Mouse (Mus musculus) heart, embryonic 16.5 days (tissue): ENCODE results near the gene Slc25a22. TPM values are rescaled to one million over a fixed set of nuclear protein-coding genes. Genes with fewer than 3 reads are reported as not detected.

Experiments used
- ATAC-seq: fragments of 200-750 bp; cut with Nextera tagmentation; replicated peaks from 2 replicates; pipeline ENCODE4 v1.8.0; 2017; ENCODE audit warnings: moderate number of reproducible peaks; ENCODE audit not compliant: insufficient read depth, low FRiP score; ENCODE audit errors: extremely low read depth
- H3K27ac ChIP-seq: fragments of 300-500 bp; sonication (generic); 2 replicates; pipeline ENCODE4 v1.5.1; 2014; ENCODE audit warnings: mild to moderate bottlenecking, low read length, control low read depth, moderate library complexity
- H3K27me3 ChIP-seq: fragments of 300-500 bp; sonication (generic); 2 replicates; pipeline ENCODE4 v1.6.1; 2014; ENCODE audit warnings: low read length, mixed read lengths; ENCODE audit not compliant: control insufficient read depth, insufficient read depth
- H3K36me3 ChIP-seq: fragments of 300-500 bp; sonication (generic); 2 replicates; pipeline ENCODE4 v1.6.1; 2014; ENCODE audit not compliant: control insufficient read depth, insufficient read depth
- H3K4me1 ChIP-seq: fragments of 300-500 bp; sonication (generic); 2 replicates; pipeline ENCODE4 v1.6.1; 2014; ENCODE audit warnings: low read length, mixed read lengths; ENCODE audit not compliant: control insufficient read depth, insufficient read depth
- H3K4me2 ChIP-seq: fragments of 300-500 bp; sonication (generic); 2 replicates; pipeline ENCODE4 v1.6.1; 2014; ENCODE audit warnings: low read depth, mild to moderate bottlenecking, control low read depth, low read length
- H3K4me3 ChIP-seq: fragments of 300-500 bp; sonication (generic); 2 replicates; pipeline ENCODE4 v1.5.1; 2014; ENCODE audit warnings: mild to moderate bottlenecking, control low read depth, low read length
- H3K9ac ChIP-seq: fragments of 300-500 bp; sonication (generic); 2 replicates; pipeline ENCODE4 v1.6.1; 2014; ENCODE audit warnings: low read length, control low read depth
- H3K9me3 ChIP-seq: fragments of 300-500 bp; sonication (generic); replicated peaks from 2 replicates; pipeline ENCODE4 v1.6.1; 2016; ENCODE audit warnings: low read length; ENCODE audit not compliant: control insufficient read depth
- WGBS: fragments of 180-500 bp; shearing (Covaris S2); extraction: QIAGEN DNeasy Blood & Tissue Kit; methylation state at CpG from one replicate; pipeline ENCODE4 v1.1.7; 2014; 5-methylcytosine and 5-hydroxymethylcytosine counted together
- polyA plus RNA-seq: library from polyadenylated mRNA; unstranded; fragments of >200 nt; fragmentation: Nextera tagmentation; extraction: Ambion mirVana; gene quantifications from 2 replicates; pipeline ENCODE4 v1.2.1, GENCODE M21; 2015

The Slc25a22 gene
- polyA plus RNA-seq, 1 experiment from 2014 or later: 19.7 TPM

DNA sequence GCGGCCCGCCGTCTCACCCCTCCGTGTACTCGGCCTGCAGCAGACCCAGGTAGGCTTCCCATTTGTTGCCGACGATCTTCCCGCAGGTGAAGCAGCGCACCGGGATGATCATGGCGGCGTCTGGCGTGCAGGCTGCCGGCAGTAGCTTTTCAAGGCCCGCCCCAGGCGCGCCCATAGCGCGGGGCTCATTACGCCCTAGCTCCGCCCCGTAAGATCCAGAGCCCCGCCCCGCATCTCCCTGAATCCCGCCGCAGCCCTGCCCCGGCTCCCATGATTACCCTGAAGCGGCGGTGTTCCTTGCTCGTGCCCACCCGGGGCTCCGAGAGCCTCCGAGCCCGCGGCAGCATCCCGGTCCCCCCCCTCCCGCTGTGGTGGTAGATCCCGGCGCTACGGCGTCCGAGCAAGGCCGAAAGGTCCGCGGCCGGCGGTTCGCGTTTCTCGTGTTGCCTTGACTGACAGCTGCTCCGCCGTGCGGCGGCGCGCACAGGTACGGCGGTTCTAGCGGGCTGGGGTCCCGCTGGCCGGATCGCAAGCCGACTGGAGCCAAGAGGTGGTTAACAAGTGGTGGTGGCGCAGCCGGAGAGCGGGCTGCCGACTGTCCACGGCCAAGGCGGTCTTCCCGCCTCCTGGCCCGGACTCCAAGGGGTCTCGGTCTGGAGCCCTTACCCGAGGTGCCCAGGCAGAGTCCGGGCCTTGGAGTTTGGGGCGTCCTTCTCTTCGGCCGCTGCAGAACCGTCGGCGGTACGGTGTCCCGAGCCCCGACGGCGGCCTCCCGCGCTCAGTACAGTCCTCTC, 37.5 kb upstream of the Slc25a22 start, which contains the start of the genes Polr2l and Tspan4:
Polr2l (minus strand) TSS at position 122 of the 794 bp plus-strand sequence.
Tspan4 (plus strand) TSS at position 230 of the 794 bp plus-strand sequence.
- Histone ChIP-seq H3K27me3 (no peaks in the 10 kb centered on the region), H3K36me3 (peaks cover 21% of the 10 kb centered on the region), H3K9ac (peak within 1 kb of the TSS; percentile 90), H3K4me2 (peak within 1 kb of the TSS; percentile 89), H3K4me1 (peaks cover 42% of the 10 kb centered on the region), H3K27ac (peak within 1 kb of the TSS; percentile 96), H3K9me3 (no peaks in the 10 kb centered on the region), H3K4me3 (peak within 1 kb of the TSS; percentile 70)
- ATAC-seq: peak; percentile 71
- WGBS: under 1% methylated on average over 82 of the region's 87 CpGs

DNA sequence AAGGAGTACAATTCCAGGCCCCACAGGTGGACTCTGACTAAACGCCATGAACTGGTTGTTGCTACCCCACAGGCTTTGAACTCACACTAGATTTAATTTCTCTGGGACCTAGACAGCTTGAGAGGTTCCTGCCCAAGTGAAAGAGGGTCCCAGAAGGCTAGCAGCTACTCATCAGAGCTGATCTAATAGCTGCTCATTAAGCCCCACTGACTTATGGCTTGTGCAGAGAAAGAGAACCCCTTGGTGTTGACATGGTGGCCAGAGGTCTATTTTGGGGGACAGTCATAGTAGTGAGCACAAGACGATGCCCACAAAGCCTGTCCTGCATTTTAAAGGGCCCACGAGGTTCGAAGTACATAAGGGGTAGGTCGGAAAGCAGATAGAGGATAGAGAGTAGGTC, 36.5 kb upstream of the Slc25a22 start:
- peak overlapping the region; percentile 90 for H3K9ac ChIP-seq
- no peak for ATAC-seq
- peak overlapping the region; percentile 70 for H3K4me3 ChIP-seq
- H3K4me1 ChIP-seq: peaks cover 52% of the 10 kb centered on the region
- peak overlapping the region; percentile 96; the same call in 1 of the 2 replicates for H3K27ac ChIP-seq
- H3K27me3 ChIP-seq: no peaks in the 10 kb centered on the region
- H3K4me2 ChIP-seq: peak overlapping the region; percentile 89
- peaks cover 27% of the 10 kb centered on the region for H3K36me3 ChIP-seq
- WGBS: 4% methylated on average over 5 of the region's 5 CpGs
- no peaks in the 10 kb centered on the region for H3K9me3 ChIP-seq

DNA sequence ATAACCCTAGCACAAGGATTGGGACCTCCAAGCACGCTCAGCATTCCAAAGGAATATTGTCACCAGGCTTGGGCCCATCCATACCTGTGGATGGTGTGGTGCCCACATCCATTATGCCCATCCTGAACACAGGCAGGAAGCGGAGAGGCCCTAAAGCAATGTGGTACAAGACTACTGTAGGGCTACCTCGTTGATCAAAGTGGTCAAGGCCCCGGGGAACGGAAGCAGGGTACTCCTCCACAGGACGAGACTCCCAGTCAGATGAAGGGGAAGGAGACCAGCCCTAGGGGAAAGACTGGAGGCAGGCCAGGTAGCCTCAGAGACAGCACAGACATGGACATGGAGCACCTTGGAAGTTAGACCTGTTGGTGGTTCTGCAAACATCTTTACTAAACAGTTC, 35.1 kb upstream of the Slc25a22 start:
- Histone ChIP-seq H3K27me3 (no peaks in the 10 kb centered on the region), H3K9ac (no peak overlapping the region), H3K9me3 (no peaks in the 10 kb centered on the region), H3K4me2 (no peak overlapping the region), H3K36me3 (peaks cover 27% of the 10 kb centered on the region), H3K4me3 (no peak overlapping the region), H3K4me1 (peaks cover 55% of the 10 kb centered on the region), H3K27ac (no peak overlapping the region)
- 80% methylated on average over 6 of the region's 6 CpGs for WGBS
- ATAC-seq: no peak

DNA sequence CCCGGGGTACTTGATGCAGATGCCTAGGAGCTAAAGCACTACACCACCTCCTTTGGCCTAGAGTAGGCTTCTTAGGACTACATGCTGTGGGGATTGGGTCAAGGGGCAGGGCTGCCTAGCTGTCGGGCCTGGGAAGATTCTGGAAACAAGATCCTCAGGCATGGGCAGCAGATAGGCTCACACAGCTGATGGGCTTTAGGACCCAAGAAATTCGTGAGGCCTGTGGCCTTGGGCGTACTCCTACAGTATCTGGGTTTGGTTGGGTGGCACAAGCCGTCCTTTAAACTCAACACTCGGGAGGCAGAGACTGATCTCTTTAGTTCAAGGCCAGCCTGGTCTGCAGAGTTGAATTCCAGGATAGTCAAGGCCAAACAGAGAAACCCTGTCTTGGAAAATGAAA, 34.5 kb upstream of the Slc25a22 start:
- H3K4me1 ChIP-seq: peaks cover 49% of the 10 kb centered on the region

DNA sequence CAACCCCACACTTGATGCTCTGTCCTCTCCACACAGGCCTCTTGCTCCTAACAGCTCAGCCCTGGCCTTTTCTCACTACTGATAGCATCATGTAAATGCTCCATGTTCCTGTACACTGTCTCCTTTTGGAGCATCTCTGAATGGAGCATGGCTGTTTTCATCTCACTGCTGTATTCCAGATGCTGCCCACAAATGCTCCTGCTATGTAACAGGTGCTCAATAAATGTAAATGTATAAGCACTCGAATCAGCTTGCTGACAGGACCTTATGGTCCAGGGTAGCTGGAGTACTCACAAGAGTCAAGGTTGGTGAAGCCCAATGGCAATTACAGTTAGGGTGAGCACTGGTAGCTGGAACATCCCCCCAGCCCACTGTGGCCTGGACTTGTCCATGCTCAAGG, 33.5 kb upstream of the Slc25a22 start:
- Histone ChIP-seq H3K27me3 (no peaks in the 10 kb centered on the region), H3K36me3 (peaks cover 27% of the 10 kb centered on the region), H3K9ac (no peak overlapping the region), H3K4me1 (peaks cover 48% of the 10 kb centered on the region), H3K9me3 (no peaks in the 10 kb centered on the region), H3K4me3 (no peak overlapping the region), H3K4me2 (no peak overlapping the region), H3K27ac (no peak overlapping the region)
- no peak for ATAC-seq
- 79% methylated on average over 1 of the region's 1 CpGs for WGBS

More for the DNA sequence above, 34.5 kb upstream of the Slc25a22 start:
- Histone ChIP-seq H3K27me3 (no peaks in the 10 kb centered on the region), H3K9ac (no peak overlapping the region), H3K4me3 (no peak overlapping the region), H3K27ac (no peak overlapping the region), H3K9me3 (no peaks in the 10 kb centered on the region), H3K4me2 (no peak overlapping the region), H3K36me3 (peaks cover 27% of the 10 kb centered on the region)
- no peak for ATAC-seq
- 75% methylated on average over 6 of the region's 6 CpGs for WGBS

DNA sequence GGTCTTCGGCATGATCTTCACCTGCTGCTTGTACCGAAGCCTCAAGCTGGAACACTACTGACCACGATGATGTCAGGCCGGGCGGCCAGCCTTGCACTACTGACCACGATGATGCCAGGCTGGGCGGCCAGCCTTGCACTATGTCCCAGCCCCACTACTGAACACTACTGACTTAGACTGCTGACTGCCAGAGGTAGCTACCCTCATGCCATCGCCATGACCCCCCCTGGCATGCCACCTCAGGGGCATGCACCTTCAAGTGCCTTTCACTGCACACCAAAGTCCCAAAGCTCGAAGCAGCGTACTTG, 32.9 kb upstream of the Slc25a22 start:
- H3K4me3 ChIP-seq: no peak overlapping the region
- no peak overlapping the region for H3K27ac ChIP-seq
- 93% methylated on average over 10 of the region's 10 CpGs for WGBS
- no peak for ATAC-seq
- H3K4me1 ChIP-seq: peaks cover 43% of the 10 kb centered on the region
- H3K9ac ChIP-seq: no peak overlapping the region
- H3K36me3 ChIP-seq: peaks cover 27% of the 10 kb centered on the region
- no peaks in the 10 kb centered on the region for H3K9me3 ChIP-seq
- no peaks in the 10 kb centered on the region for H3K27me3 ChIP-seq
- no peak overlapping the region for H3K4me2 ChIP-seq

DNA sequence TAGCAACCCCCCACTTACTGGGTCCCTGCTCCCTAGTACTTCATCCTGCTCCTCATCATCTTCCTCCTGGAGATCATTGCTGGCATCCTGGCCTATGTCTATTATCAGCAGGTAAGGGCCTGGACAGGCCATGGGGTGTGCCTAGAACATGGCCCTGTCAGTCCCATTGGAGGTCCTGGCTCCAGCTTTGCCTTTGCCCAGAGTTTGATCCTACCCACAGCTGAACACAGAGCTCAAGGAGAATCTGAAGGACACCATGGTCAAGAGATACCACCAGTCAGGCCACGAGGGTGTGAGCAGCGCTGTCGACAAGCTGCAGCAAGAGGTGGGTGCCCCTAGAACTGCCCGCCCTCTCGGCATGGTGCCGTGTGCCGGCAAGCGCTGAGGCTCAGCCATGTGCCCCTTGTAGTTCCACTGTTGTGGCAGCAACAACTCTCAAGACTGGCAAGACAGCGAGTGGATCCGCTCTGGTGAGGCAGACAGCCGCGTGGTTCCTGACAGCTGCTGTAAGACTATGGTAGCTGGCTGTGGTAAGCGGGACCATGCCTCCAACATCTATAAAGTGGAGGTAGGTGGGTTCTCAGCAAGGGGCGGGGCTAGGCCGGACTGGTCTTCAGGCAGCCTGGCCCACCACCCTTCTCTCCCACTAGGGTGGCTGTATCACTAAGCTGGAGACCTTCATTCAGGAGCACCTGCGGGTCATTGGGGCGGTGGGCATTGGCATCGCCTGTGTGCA, 32.4 kb upstream of the Slc25a22 start:
- 78% methylated on average over 18 of the region's 18 CpGs for WGBS
- H3K9ac ChIP-seq: no peak overlapping the region
- no peak overlapping the region for H3K4me3 ChIP-seq
- no peaks in the 10 kb centered on the region for H3K27me3 ChIP-seq
- no peak overlapping the region for H3K4me2 ChIP-seq
- peaks cover 27% of the 10 kb centered on the region for H3K36me3 ChIP-seq
- no peak overlapping the region for H3K27ac ChIP-seq
- ATAC-seq: no peak
- H3K4me1 ChIP-seq: peaks cover 46% of the 10 kb centered on the region
- no peaks in the 10 kb centered on the region for H3K9me3 ChIP-seq

DNA sequence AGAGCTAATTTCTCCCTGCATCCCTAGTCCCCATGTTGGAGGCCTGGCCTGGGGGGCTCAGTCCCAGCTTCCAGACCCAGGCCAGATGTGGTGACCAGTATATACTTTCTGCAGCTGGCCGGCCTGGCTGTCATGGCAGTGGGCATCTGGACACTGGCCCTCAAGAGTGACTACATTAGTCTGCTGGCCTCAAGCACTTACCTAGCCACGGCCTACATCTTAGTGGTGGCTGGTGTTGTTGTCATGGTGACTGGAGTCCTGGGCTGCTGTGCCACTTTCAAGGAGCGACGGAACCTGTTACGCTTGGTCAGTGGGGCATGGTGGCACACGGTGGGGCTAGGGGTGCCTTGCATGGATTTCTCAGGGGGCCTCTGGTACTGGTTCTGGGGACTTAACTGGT, 31.7 kb upstream of the Slc25a22 start:
- Histone ChIP-seq H3K27me3 (peaks cover 4% of the 10 kb centered on the region), H3K4me3 (peak overlapping the region; percentile 79), H3K4me1 (peaks cover 51% of the 10 kb centered on the region), H3K9ac (peak overlapping the region; percentile 88), H3K9me3 (no peaks in the 10 kb centered on the region), H3K36me3 (peaks cover 27% of the 10 kb centered on the region), H3K4me2 (peak overlapping the region; percentile 80), H3K27ac (peak overlapping the region; percentile 94)
- WGBS: 79% methylated on average over 6 of the region's 6 CpGs
- ATAC-seq: no peak
